In the genomic region with DNA sequence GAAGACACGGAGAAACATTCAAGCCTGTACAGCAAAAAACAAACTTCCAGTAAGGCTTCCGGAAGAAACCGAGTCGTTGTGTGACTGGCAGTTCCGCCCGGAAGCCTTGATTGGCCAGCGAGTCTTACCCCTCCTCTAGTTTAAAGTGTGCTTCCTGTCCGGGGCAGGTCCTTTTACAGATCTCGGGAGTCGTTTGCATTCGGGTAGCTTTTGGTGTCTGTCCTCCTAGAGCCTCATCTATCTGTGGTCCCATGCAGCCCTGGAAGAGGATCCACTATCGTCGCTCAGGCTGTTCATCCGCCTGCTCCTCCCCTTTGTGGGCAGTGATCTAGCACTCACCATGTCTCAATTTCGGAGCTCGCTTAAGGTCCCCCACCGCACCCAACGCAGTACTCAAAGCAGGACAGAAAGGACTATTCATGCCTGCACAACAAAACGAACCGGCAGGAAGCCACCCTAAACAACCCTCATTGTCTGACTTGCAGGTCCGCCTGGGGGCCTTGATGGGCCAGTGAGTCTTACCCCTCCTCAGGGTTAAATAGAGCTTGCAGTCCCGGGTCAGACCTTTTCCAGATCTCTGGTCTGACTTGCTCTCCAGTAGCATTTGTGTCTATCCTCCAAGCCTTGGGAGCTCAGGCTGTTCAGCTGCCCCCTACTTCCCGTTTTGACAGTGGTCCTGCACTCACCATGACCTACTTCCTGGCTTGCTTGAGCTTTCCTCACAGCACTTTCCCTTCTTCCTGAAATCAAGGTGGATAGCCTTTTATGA, we compare ENCODE assay signal across 7 mouse cellular contexts. TPM values are rescaled to one million over a fixed set of nuclear protein-coding genes. Genes with fewer than 3 reads are reported as not detected.
DNase-seq lines count a peak whose midpoint lies in the region; ATAC-seq lines count a peak whose summit lies in the region.

A gene (minus strand): TSS at position 82 of the 769 bp plus-strand sequence.

- peak within 1 kb of the TSS; percentile 72 for H3K4me2 ChIP-seq in embryonic facial prominence, embryonic 12.5 days (replicated peaks)
- H3K4me2 ChIP-seq in limb, embryonic 11.5 days (ENCODE audit: low read depth, severe bottlenecking): peak within 1 kb of the TSS; percentile 74
- peak within 1 kb of the TSS; percentile 94 for H3K4me2 ChIP-seq in midbrain, embryonic 14.5 days (ENCODE audit: low read length)

- peak within 1 kb of the TSS; percentile 87 for H3K27ac ChIP-seq in embryonic facial prominence, embryonic 12.5 days
- 0 out of 2 replicates have a peak within 1 kb of the TSS, but pooled peaks have one; percentile 66 for H3K27ac ChIP-seq in limb, embryonic 11.5 days (replicated peaks; ENCODE audit: low read depth, low read length)
- H3K27ac ChIP-seq in midbrain, embryonic 14.5 days (replicated peaks; ENCODE audit: low read depth, low read length): peak within 1 kb of the TSS; percentile 85

- H3K27me3 ChIP-seq in embryonic facial prominence, embryonic 12.5 days: no peaks in the 10 kb centered on the region
- H3K27me3 ChIP-seq in limb, embryonic 11.5 days (ENCODE audit: control insufficient read depth, insufficient read depth, low read length): no peaks in the 10 kb centered on the region
- H3K27me3 ChIP-seq in midbrain, embryonic 14.5 days (ENCODE audit: control insufficient read depth, insufficient read depth, low read length): no peaks in the 10 kb centered on the region

- peak within 1 kb of the TSS; percentile 65 for H3K9ac ChIP-seq in embryonic facial prominence, embryonic 12.5 days
- H3K9ac ChIP-seq in limb, embryonic 11.5 days (ENCODE audit: low read length): peak within 1 kb of the TSS; percentile 83
- H3K9ac ChIP-seq in midbrain, embryonic 14.5 days (replicated peaks; ENCODE audit: low read length): peak within 1 kb of the TSS; percentile 82

- H3K4me1 ChIP-seq in embryonic facial prominence, embryonic 12.5 days: no peaks in the 10 kb centered on the region
- no peaks in the 10 kb centered on the region for H3K4me1 ChIP-seq in limb, embryonic 11.5 days (ENCODE audit: control insufficient read depth, insufficient read depth, low read length)
- no peaks in the 10 kb centered on the region for H3K4me1 ChIP-seq in midbrain, embryonic 14.5 days (ENCODE audit: control insufficient read depth, insufficient read depth, low read length)

- peak within 1 kb of the TSS; percentile 54 for H3K4me3 ChIP-seq in embryonic facial prominence, embryonic 12.5 days
- peak within 1 kb of the TSS; percentile 56 for H3K4me3 ChIP-seq in limb, embryonic 11.5 days (ENCODE audit: low read depth, low read length)
- peak within 1 kb of the TSS; percentile 64 for H3K4me3 ChIP-seq in midbrain, embryonic 14.5 days (replicated peaks; ENCODE audit: low read depth, low read length)

- no peaks in the 10 kb centered on the region for H3K9me3 ChIP-seq in embryonic facial prominence, embryonic 12.5 days
- no peaks in the 10 kb centered on the region for H3K9me3 ChIP-seq in limb, embryonic 11.5 days (ENCODE audit: control insufficient read depth, low read length)
- no peaks in the 10 kb centered on the region for H3K9me3 ChIP-seq in midbrain, embryonic 14.5 days (ENCODE audit: control insufficient read depth, low read length)

- H3K36me3 ChIP-seq in embryonic facial prominence, embryonic 12.5 days: no peaks in the 10 kb centered on the region
- no peaks in the 10 kb centered on the region for H3K36me3 ChIP-seq in limb, embryonic 11.5 days (ENCODE audit: control insufficient read depth, insufficient read depth, low read length)
- H3K36me3 ChIP-seq in midbrain, embryonic 14.5 days (ENCODE audit: control insufficient read depth, insufficient read depth, low read length): no peaks in the 10 kb centered on the region

- peak; percentile 98 for ATAC-seq in embryonic facial prominence, embryonic 12.5 days (ENCODE audit: insufficient number of reproducible peaks, insufficient read depth, low FRiP score, low TSS enrichment)
- ATAC-seq in limb, embryonic 11.5 days (ENCODE audit: insufficient number of reproducible peaks, low FRiP score, low TSS enrichment, low read depth): peak; percentile 96
- peak; percentile 97 for ATAC-seq in midbrain, embryonic 14.5 days (ENCODE audit: low FRiP score, low TSS enrichment)

- peak; percentile 72 for DNase-seq in adrenal gland, postnatal 25 days
- DNase-seq in heart, adult 11 months: peak; percentile 99
- peak; percentile 71 for DNase-seq in kidney, adult 18-20 months
- DNase-seq in limb, embryonic 11.5 days (ENCODE audit: low spot score): peak; percentile 78
- DNase-seq in midbrain, embryonic 14.5 days: peak; percentile 89
- peak; percentile 48 to 50 for DNase-seq in spleen, adult 18-20 months

- under 1% methylated on average over 23 of the region's 23 CpGs for WGBS in embryonic facial prominence, embryonic 12.5 days
- WGBS in limb, embryonic 11.5 days: under 1% methylated on average over 23 of the region's 23 CpGs
- under 1% methylated on average over 23 of the region's 23 CpGs for WGBS in midbrain, embryonic 14.5 days

RNA-seq across cellular contexts. Expression of the gene that starts here (rescaled TPM):
- 13.7 and 13.8 TPM in 2 replicates for total RNA-seq in adrenal gland, postnatal 25 days (2021)
- polyA plus RNA-seq in embryonic facial prominence, embryonic 12.5 days (2016; fragmentation: Nextera tagmentation; extraction: Ambion mirVana): 22.4 and 22.9 TPM in 2 replicates
- 23.4 and 28.5 TPM in 2 replicates for polyA plus RNA-seq in limb, embryonic 11.5 days (2014; fragmentation: Nextera tagmentation; extraction: Ambion mirVana)
- polyA plus RNA-seq in midbrain, embryonic 14.5 days (2014; fragmentation: Nextera tagmentation; extraction: Ambion mirVana): 14.3 and 15.2 TPM in 2 replicates

Comparison
In these comparisons a context has a peak if more than half of its experiments do, and no peak if none do; other contexts are left out.
1. Peak in every context shown above with its lines: DNase-seq, ATAC-seq, H3K4me3 ChIP-seq and H3K27ac ChIP-seq.
2. DNase-seq: peak in every context shown above with its lines; median percentile 99 in heart, adult 11 months; 89 in midbrain, embryonic 14.5 days; 78 in limb, embryonic 11.5 days; 72 in adrenal gland, postnatal 25 days; 71 in kidney, adult 18-20 months; 49 in spleen, adult 18-20 months.